Mouse (Mus musculus) testis, adult 2 months (tissue): ENCODE measurements around the gene Corin.

Experiments used
- CTCF ChIP-seq: fragments of 200-500 bp; IDR thresholded peaks from 2 replicates; pipeline ENCODE4 v1.5.1; 2012; ENCODE audit warnings: low read depth, mild to moderate bottlenecking, inconsistent platforms, low read length, moderate library complexity; ENCODE audit not compliant: control insufficient read depth, insufficient read depth, insufficient replicate concordance
- POLR2A ChIP-seq: fragments of 200-500 bp; IDR thresholded peaks from 2 replicates; pipeline ENCODE4 v1.6.1; 2012; ENCODE audit warnings: low read depth, mild to moderate bottlenecking, inconsistent platforms, low read length, moderate library complexity; ENCODE audit not compliant: control insufficient read depth

DNA sequence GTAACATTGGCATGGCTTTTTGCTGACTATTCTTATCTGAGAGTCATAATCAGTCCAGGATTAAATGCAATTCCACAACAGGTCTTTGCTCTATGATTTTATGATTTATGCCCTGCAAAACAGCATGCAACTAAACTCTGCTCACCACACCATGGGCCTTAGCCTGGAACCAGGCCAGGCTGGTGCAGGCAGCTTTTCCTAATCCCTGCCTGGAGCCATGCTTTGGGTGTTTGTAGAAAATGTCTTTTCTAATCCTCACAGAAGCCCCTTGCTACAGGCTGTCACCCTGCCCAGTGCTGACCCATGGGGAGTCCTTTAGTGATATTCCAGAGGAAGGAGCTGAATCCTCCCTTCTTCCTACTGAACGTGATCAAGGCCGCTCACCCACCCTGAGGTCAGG lies 173.1 kb downstream of the Corin start:
- no peak for TF ChIP-seq CTCF
- no peak for TF ChIP-seq POLR2A
